In genomic region chr1:184067704-184068558, GRCm38 (mm10) we compare ENCODE assay signal across 28 mouse cellular contexts. TPM values are rescaled to one million over a fixed set of nuclear protein-coding genes. Genes with fewer than 3 reads are reported as not detected.
DNase-seq lines count a peak whose midpoint lies in the region; ATAC-seq and TF ChIP-seq lines count a peak whose summit lies in the region.
"Had no signal": no experiment of that assay in that cellular context is flagged by ENCODE, and none has a peak within 500 bp of the region (broad histone marks: within the 10 kb centered on the region; RNA-seq: fewer than 3 reads in every experiment).

No protein-coding gene starts in this region.

- DNase-seq in forebrain, embryonic 10.5 days (ENCODE audit: extremely low spot score, low spot score) = no peak
- peak; percentile 3 for DNase-seq in heart, postnatal 0 days (ENCODE audit: low spot score)
- no peak for DNase-seq in heart, postnatal 14 days
- peak; percentile 22 for DNase-seq in right cerebral cortex, adult 18-20 months
- DNase-seq in right cerebral cortex, postnatal 25 days = no peak
- DNase-seq in hindbrain, embryonic 10.5 days (ENCODE audit: low spot score) = no peak
- DNase-seq: B cell, adult 2 months; cerebellum, adult 11-12 months; cerebellum, adult 9-11 months; embryo, embryonic 11 days; heart, postnatal 4 days; kidney, adult 9 months; kidney, postnatal 10 days; layer of hippocampus, postnatal 36 days; lung, adult 18-20 months; lung, postnatal 14 days; right cerebral cortex, postnatal 4 days; thymus, adult 18-20 months; thymus, postnatal 4 days had no signal

- intact Hi-C loops in heart, postnatal 14 days (cut with DNase I) = no loop called here

- no peak for ATAC-seq in forebrain, embryonic 12.5 days (ENCODE audit: low FRiP score)
- no peak for ATAC-seq in heart, postnatal 0 days (ENCODE audit: insufficient read depth, low read depth)
- ATAC-seq: forebrain, embryonic 16.5 days; intestine, postnatal 0 days; midbrain, embryonic 16.5 days had no signal

- H3K4me2 ChIP-seq in forebrain, embryonic 12.5 days = no peak overlapping the region
- H3K4me2 ChIP-seq in heart, postnatal 0 days (ENCODE audit: low read depth, low read length) = no peak overlapping the region
- H3K4me2 ChIP-seq: embryonic facial prominence, embryonic 12.5 days; hindbrain, embryonic 14.5 days; liver, embryonic 11.5 days; midbrain, embryonic 11.5 days had no signal

- H3K27me3 ChIP-seq in forebrain, embryonic 12.5 days = no peaks in the 10 kb centered on the region
- no peaks in the 10 kb centered on the region for H3K27me3 ChIP-seq in forebrain, embryonic 10.5 days (ENCODE audit: poor library complexity, severe bottlenecking)
- H3K27me3 ChIP-seq in heart, postnatal 0 days (ENCODE audit: control insufficient read depth, insufficient read depth, low read length) = no peaks in the 10 kb centered on the region
- H3K27me3 ChIP-seq in hindbrain, embryonic 10.5 days (ENCODE audit: insufficient read depth, poor library complexity, severe bottlenecking) = no peaks in the 10 kb centered on the region
- H3K27me3 ChIP-seq: embryonic facial prominence, embryonic 12.5 days had no signal

- no peak overlapping the region for H3K9ac ChIP-seq in forebrain, embryonic 12.5 days
- no peak overlapping the region for H3K9ac ChIP-seq in heart, postnatal 0 days (replicated peaks; ENCODE audit: low read depth, low read length)
- H3K9ac ChIP-seq: embryonic facial prominence, embryonic 12.5 days; hindbrain, embryonic 14.5 days had no signal

- H3K9me3 ChIP-seq in forebrain, embryonic 12.5 days = no peaks in the 10 kb centered on the region
- no peaks in the 10 kb centered on the region for H3K9me3 ChIP-seq in forebrain, embryonic 10.5 days
- no peaks in the 10 kb centered on the region for H3K9me3 ChIP-seq in heart, postnatal 0 days (replicated peaks; ENCODE audit: control insufficient read depth, low read length)
- no peaks in the 10 kb centered on the region for H3K9me3 ChIP-seq in hindbrain, embryonic 10.5 days
- H3K9me3 ChIP-seq: embryonic facial prominence, embryonic 12.5 days had no signal

- TF ChIP-seq EP300 in heart, postnatal 0 days (IDR thresholded peaks at IDR 0.05; ENCODE audit: low read depth) = no peak

- H3K4me1 ChIP-seq in forebrain, embryonic 12.5 days = peaks cover 25% of the 10 kb centered on the region
- peaks cover 23% of the 10 kb centered on the region for H3K4me1 ChIP-seq in forebrain, embryonic 10.5 days
- peaks cover 15% of the 10 kb centered on the region; the same call in 1 of the 2 replicates for H3K4me1 ChIP-seq in heart, postnatal 0 days (ENCODE audit: control insufficient read depth, insufficient read depth)
- H3K4me1 ChIP-seq in hindbrain, embryonic 10.5 days (replicated peaks) = peaks cover 29% of the 10 kb centered on the region
- H3K4me1 ChIP-seq: embryonic facial prominence, embryonic 12.5 days had no signal

- H3K36me3 ChIP-seq in forebrain, embryonic 12.5 days (replicated peaks) = peaks cover 27% of the 10 kb centered on the region
- peaks cover 24% of the 10 kb centered on the region for H3K36me3 ChIP-seq in forebrain, embryonic 10.5 days (replicated peaks)
- H3K36me3 ChIP-seq in heart, postnatal 0 days (replicated peaks; ENCODE audit: control insufficient read depth, insufficient read depth, low read length) = peaks cover 30% of the 10 kb centered on the region
- H3K36me3 ChIP-seq in hindbrain, embryonic 10.5 days = peaks cover 36% of the 10 kb centered on the region
- H3K36me3 ChIP-seq: embryonic facial prominence, embryonic 12.5 days had no signal

- WGBS in forebrain, embryonic 12.5 days = 94% methylated on average over 18 of the region's 18 CpGs
- 95% methylated on average over 18 of the region's 18 CpGs for WGBS in forebrain, embryonic 10.5 days
- WGBS in heart, postnatal 0 days = 85% methylated on average over 18 of the region's 18 CpGs
- WGBS in hindbrain, embryonic 10.5 days = 95% methylated on average over 18 of the region's 18 CpGs

- H3K4me3 ChIP-seq in forebrain, embryonic 12.5 days (replicated peaks) = no peak overlapping the region
- no peak overlapping the region for H3K4me3 ChIP-seq in forebrain, embryonic 10.5 days
- H3K4me3 ChIP-seq in heart, postnatal 0 days (ENCODE audit: low read depth, low read length) = no peak overlapping the region
- H3K4me3 ChIP-seq in hindbrain, embryonic 10.5 days = no peak overlapping the region
- H3K4me3 ChIP-seq: embryonic facial prominence, embryonic 12.5 days had no signal

- no peak for TF ChIP-seq CTCF in heart, postnatal 0 days (IDR thresholded peaks at IDR 0.05; ENCODE audit: low read depth)

- H3K27ac ChIP-seq in forebrain, embryonic 12.5 days = 0 out of 2 replicates have a peak overlapping the region, but pooled peaks have one; percentile 14
- H3K27ac ChIP-seq in forebrain, embryonic 10.5 days = no peak overlapping the region; the same call in 1 of the 2 replicates
- no peak overlapping the region; the same call in 1 of the 2 replicates for H3K27ac ChIP-seq in heart, postnatal 0 days (ENCODE audit: low read depth)
- H3K27ac ChIP-seq in hindbrain, embryonic 10.5 days = no peak overlapping the region
- H3K27ac ChIP-seq: embryonic facial prominence, embryonic 12.5 days; hindbrain, embryonic 14.5 days; stomach, postnatal 0 days had no signal

RNA-seq across cellular contexts. Expression of gene 1700056E22Rik, which starts 33.8 kb away (rescaled TPM):
- polyA plus RNA-seq in forebrain, embryonic 12.5 days (2016; fragmentation: Nextera tagmentation; extraction: Ambion mirVana) = 1.9 and 2.5 TPM in 2 replicates
- 1.0 TPM in 2 replicates for polyA plus RNA-seq in forebrain, embryonic 10.5 days (2016; fragmentation: Nextera tagmentation; extraction: Ambion mirVana)
- total RNA-seq in heart, postnatal 0 days (2014; rRNA removed; ENCODE audit: low replicate concordance) = not detected in 2 replicates
- 2.2 and 3.0 TPM in 2 replicates for polyA plus RNA-seq in heart, postnatal 0 days (2015; fragmentation: Nextera tagmentation; extraction: Ambion mirVana)
- under 1 TPM; 0.68 to 0.74 TPM for total RNA-seq in heart, postnatal 14 days (2021)
- 1.6 TPM in 2 replicates for polyA plus RNA-seq in hindbrain, embryonic 10.5 days (2016; fragmentation: Nextera tagmentation; extraction: Ambion mirVana)
- total RNA-seq: layer of hippocampus, postnatal 36 days had no signal

RNA-seq across cellular contexts. Expression of gene Dusp10, which starts 54.8 kb away (rescaled TPM):
- 10.2 and 11.4 TPM in 2 replicates for polyA plus RNA-seq in forebrain, embryonic 12.5 days (2016; fragmentation: Nextera tagmentation; extraction: Ambion mirVana)
- 4.3 and 6.3 TPM in 2 replicates for polyA plus RNA-seq in forebrain, embryonic 10.5 days (2016; fragmentation: Nextera tagmentation; extraction: Ambion mirVana)
- total RNA-seq in heart, postnatal 0 days (2014; rRNA removed; ENCODE audit: low replicate concordance) = 13.4 and 31.1 TPM in 2 replicates
- polyA plus RNA-seq in heart, postnatal 0 days (2015; fragmentation: Nextera tagmentation; extraction: Ambion mirVana) = 7.7 and 8.6 TPM in 2 replicates
- 1 to 10 TPM; 6.9 to 7.2 TPM for total RNA-seq in heart, postnatal 14 days (2021)
- 6.7 and 6.8 TPM in 2 replicates for polyA plus RNA-seq in hindbrain, embryonic 10.5 days (2016; fragmentation: Nextera tagmentation; extraction: Ambion mirVana)

Comparison
In these comparisons a context has a peak if more than half of its experiments do, and no peak if none do; other contexts are left out.
1. DNase-seq: peak in heart, postnatal 0 days (single experiment) and right cerebral cortex, adult 18-20 months (single experiment); none in forebrain, embryonic 10.5 days (single experiment), heart, postnatal 14 days (0 of 2), right cerebral cortex, postnatal 25 days (single experiment) and hindbrain, embryonic 10.5 days (single experiment).